Mouse (Mus musculus) natural killer cell, adult 2 months (primary cell): Measurements from ENCODE around the gene Atp12a.

ENCODE experiments used
- DNase-seq, 2 experiments: peaks; one replicate each; pipeline ENCODE4 v3.0.0; 2022; ENCODE audit warnings: low spot score in 2 of 2

Gene Atp12a

DNA sequence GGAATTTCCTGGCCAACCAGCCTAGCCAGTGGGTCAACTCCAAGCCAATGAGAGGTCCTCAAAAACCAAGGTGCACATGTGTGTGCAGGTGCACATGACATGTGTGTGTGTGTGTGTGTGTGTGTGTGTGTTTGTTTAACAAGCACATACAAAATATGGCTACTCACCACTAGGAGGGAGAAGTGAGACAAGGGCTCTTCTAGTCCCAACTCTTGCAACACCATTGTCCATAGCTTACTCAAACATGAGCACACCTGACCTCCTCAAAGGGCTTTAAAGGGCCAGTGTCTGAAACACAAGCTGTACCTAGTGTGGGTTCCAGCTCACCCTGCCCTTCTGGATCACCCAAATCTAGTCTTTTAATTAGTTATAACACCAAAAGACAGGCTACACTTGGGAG is 12.9 kb downstream of the Atp12a start:
- DNase-seq: no peak

- no peak for DNase-seq
These were observed 14.5 kb downstream of the Atp12a start for GRCm38 (mm10) chr14:56379336-56379735.

DNA sequence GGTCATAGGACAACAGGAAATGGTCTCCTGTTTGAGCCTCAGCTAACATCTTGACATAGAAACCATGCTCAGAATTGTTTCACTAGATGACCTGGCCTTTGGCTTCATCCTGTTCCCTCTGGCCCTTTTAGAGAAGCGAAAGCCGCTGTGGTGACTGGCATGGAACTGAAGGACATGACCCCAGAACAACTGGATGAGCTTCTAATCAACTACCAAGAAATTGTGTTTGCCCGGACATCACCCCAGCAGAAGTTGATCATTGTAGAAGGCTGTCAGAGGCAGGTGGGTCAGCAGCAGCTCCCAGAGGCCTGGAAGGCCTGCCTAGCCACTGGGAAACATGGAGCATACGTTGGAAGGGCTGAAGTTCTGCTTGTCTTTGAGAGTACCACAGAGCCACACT is 17.5 kb downstream of the Atp12a start:
- DNase-seq: no peak

- no peak for DNase-seq
These were observed 25.4 kb downstream of the Atp12a start for GRCm38 (mm10) chr14:56390247-56390646.

DNA sequence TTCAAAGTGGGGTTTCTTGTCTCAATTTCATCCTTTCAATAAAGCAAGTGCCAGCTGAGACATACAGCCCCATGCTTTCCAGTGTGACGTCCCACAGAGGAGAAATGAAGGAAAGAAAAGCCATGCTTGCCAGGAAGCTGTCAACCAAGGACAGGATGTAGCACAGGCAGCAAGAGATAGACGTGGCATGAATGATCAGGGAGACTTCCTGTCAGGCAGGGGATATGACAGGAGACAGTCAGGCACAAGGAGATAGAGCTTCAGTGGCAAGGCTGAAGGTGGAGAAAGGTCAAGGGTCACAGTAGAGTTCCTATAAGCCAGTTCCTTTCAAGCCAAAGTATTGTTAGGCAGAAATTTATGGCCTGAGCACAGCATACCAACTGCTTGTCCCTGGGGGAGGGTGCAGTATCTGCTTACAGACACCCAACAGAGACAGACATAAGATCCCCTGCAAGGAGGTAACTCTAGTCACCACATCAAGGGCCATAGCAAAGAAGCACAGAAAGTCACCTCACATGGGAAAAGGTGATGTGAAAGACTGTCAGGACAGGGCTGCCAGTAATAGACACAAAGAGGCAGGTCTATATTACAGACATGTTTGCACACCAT is 28.9 kb downstream of the Atp12a start:
- no peak for DNase-seq

DNA sequence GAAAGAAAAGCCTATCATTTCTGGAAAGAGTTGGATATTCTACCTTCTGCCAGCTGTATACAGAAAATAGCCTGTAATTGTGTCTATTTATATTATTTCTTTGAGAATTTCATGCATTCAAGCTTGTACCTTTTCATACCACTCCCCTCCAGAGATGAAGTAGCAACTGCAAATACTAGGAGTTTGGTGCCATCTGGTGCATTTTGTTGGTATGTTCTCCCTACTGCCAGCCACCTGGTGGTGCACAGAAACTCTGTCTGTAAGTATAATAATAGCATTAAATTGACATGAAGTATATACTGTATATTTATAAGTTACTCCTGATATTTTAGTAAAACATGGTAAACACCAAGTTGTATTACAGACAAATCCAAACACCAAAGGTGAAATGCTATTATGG is 33.1 kb downstream of the Atp12a start:
- DNase-seq: no peak

DNA sequence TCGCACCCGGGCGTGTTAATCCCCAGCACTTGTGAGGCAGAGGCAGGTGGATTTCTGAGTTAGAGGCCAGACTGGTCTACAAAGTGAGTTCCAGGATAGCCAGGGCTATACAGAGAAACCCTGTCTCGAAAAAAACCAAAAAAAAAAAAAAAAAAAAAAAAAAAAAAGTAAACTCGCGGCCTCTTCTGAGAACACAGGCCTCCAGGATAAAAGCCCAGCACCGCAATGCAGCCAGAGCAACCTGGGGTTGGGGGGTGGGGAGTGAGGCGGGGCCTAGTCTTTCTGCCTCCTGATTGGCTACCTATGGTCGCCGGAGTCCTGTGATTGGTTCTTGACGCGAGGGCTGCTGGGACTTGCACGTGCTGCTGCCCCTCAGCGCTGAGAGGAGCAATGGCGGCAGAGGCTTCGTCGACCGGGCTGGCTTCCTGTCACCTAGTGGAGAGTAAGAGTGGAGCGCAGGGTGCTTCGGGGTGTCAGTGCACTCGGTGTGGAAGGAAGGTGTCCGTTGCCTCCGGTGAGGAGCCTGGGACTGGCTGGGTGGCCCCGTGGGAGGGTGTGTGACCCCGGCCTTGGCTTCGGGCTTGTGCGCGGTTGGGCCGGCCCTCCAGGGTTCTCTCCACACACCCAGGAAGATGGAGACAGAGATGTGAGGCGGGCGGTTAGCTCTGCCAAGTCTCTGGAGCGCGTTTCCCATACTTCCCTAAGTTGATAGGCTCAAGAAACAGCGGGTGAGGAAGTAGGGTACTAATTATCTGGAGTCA is 37.6 kb downstream of the Atp12a start, which contains the start of gene Rnf17:
Gene Rnf17, plus strand, starts transcription at position 271 of the 761 bp plus-strand sequence.
- no peak for DNase-seq

GRCm38 (mm10) chr14:56403072-56403375 is 38.2 kb downstream of the Atp12a start:
- DNase-seq: no peak
